Mouse (Mus musculus): ENCODE measurements around the gene Cd248. TPM values are rescaled to one million over a fixed set of nuclear protein-coding genes. Genes with fewer than 3 reads are reported as not detected.

The Cd248 gene
- polyA plus RNA-seq, 1 experiment: 2.5 TPM

DNA sequence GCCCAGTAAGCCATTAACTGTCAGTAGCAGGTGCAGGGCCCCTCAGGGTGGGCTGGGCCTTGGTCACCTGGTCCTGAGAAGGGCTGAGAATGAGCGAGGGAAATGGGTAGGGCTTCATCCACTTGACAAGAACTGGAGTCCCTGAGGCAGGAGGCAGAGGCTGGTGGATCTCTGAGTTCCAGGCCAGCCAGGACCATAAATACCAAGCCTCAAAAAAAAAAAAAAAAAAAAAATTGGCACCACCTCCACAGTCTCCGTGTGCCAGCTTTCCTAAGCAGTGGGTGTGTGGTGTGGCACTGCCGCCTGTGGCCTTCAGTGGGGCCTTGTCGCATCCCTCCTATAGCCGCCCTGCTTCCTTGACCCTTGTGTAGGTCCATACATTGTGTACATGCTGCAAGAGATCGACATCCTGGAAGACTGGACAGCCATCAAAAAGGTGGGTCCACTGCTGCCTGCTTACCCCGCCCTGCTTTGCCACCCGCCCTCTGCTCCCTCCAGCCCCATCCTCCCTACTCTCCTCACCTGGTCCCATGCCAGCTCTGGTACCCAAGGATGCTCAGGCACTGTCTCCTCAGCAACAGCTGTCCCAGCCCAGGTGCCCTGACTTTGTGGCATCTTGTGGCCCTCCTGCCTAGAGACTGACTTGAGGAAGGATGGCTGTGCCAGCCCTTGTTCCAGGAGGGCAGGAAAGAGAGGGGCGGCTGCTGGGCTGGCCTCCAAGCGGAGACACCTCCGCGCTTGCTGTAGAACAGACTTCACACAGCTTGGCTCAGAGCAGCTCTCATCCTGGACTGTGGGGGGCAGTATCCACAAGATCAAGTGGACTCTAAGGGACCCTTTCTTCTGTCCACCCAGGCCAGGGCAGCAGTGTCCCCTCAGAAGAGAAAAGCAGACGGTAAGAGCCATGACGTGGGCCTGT is 19.5 kb upstream of the Cd248 start:
- H3K4me1 ChIP-seq (ENCODE audit: control insufficient read depth, insufficient read depth, low read length): peaks cover 6% of the 10 kb centered on the region
- H3K4me3 ChIP-seq (ENCODE audit: control insufficient read depth, low read depth, low read length): no peak overlapping the region
- no peak for TF ChIP-seq CTCF (IDR thresholded peaks at IDR 0.05; ENCODE audit: control insufficient read depth, insufficient read depth, insufficient replicate concordance, low read depth, low read length)
- no peak for TF ChIP-seq POLR2A (IDR thresholded peaks at IDR 0.05; ENCODE audit: control insufficient read depth, low read depth, low read length)
- no peak overlapping the region for H3K27ac ChIP-seq (ENCODE audit: control insufficient read depth, insufficient read depth, low read depth, low read length)
- H3K27me3 ChIP-seq (ENCODE audit: control insufficient read depth, insufficient read depth, low read length): no peaks in the 10 kb centered on the region
- no peaks in the 10 kb centered on the region; the same call in 1 of the 2 replicates for H3K36me3 ChIP-seq (ENCODE audit: control insufficient read depth, insufficient read depth, low read length)

DNA sequence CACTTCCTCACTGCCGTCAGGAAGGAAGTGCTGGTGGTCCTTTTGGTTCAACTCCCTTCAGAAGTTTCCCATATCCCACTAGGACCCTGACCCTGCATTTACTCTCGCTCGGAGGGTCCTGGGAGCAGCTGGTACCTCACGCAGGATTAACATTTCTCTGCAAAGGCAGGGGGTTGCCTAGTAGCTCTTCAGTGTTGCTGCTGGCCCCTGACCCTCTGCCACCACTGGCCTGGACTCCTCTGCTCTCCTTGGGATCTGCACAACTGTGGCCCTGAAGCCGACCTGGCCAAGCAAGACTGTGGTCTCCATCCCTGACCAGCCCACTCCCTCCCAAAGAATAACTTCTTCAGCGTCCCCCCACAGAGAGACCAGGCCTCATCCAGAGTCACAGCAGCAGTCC is 18.6 kb upstream of the Cd248 start:
- Histone ChIP-seq H3K36me3 (ENCODE audit: control insufficient read depth, insufficient read depth, low read length) (no peaks in the 10 kb centered on the region; the same call in 1 of the 2 replicates), H3K27ac (ENCODE audit: control insufficient read depth, insufficient read depth, low read depth, low read length) (no peak overlapping the region), H3K27me3 (ENCODE audit: control insufficient read depth, insufficient read depth, low read length) (no peaks in the 10 kb centered on the region), H3K4me3 (ENCODE audit: control insufficient read depth, low read depth, low read length) (peak overlapping the region; percentile 0), H3K4me1 (ENCODE audit: control insufficient read depth, insufficient read depth, low read length) (peaks cover 6% of the 10 kb centered on the region)
- no peak for TF ChIP-seq POLR2A (IDR thresholded peaks at IDR 0.05; ENCODE audit: control insufficient read depth, low read depth, low read length)
- TF ChIP-seq CTCF (IDR thresholded peaks at IDR 0.05; ENCODE audit: control insufficient read depth, insufficient read depth, insufficient replicate concordance, low read depth, low read length): no peak

DNA sequence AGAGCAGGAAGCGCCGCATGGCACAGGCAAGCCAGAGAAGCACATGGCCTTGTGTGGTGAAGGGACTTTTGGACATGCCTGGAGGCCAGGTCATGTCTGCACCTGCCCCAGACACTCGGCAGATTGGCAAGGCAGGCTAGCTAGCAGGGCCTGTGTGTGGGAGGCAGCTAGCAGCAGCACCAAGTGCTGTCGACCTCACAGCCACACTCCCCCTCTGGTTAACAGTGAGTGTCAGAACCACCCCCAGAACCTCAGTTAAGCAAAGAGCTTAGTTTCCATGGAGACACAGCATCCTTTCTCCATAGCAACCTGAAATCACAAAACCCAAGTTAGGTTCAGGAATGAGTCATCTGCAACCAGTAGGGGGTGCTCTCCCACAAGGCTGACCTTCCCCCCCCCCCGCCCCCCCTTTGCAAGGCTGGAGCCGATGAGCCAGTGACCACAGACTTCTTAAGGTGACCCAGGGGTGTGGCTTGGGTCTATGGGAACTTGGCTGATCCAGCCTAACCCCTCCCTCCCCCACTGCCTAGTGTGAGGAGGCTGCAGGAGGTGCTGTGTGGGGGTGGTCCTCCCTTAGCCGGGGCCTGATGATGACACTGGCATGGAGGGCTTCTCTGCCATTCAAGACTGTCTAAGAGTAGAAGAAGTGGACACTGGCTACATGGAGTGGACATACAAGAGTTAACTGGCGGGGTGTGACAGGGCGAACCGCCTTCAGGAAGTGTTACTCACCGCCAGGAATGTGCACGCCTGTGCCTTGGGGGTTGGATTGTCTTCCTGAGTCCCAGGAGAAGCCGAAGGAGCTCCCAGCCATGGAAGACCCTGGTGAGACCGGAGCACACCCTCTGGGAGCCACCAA is 17.6 kb upstream of the Cd248 start, which contains the start of gene Rin1:
Gene Rin1, plus strand, starts transcription at position 435 of the 859 bp plus-strand sequence.
- Histone ChIP-seq H3K36me3 (ENCODE audit: control insufficient read depth, insufficient read depth, low read length) (no peaks in the 10 kb centered on the region; the same call in 1 of the 2 replicates), H3K27me3 (ENCODE audit: control insufficient read depth, insufficient read depth, low read length) (no peaks in the 10 kb centered on the region), H3K4me1 (ENCODE audit: control insufficient read depth, insufficient read depth, low read length) (peaks cover 6% of the 10 kb centered on the region), H3K4me3 (ENCODE audit: control insufficient read depth, low read depth, low read length) (peak within 1 kb of the TSS; percentile 57), H3K27ac (ENCODE audit: control insufficient read depth, insufficient read depth, low read depth, low read length) (no peak within 1 kb of the TSS)
- peak; percentile 7; the same call in 1 of the 2 replicates for TF ChIP-seq CTCF (IDR thresholded peaks at IDR 0.05; ENCODE audit: control insufficient read depth, insufficient read depth, insufficient replicate concordance, low read depth, low read length)
- peak; percentile 51; the same call in 1 of the 2 replicates for TF ChIP-seq POLR2A (IDR thresholded peaks at IDR 0.05; ENCODE audit: control insufficient read depth, low read depth, low read length)

DNA sequence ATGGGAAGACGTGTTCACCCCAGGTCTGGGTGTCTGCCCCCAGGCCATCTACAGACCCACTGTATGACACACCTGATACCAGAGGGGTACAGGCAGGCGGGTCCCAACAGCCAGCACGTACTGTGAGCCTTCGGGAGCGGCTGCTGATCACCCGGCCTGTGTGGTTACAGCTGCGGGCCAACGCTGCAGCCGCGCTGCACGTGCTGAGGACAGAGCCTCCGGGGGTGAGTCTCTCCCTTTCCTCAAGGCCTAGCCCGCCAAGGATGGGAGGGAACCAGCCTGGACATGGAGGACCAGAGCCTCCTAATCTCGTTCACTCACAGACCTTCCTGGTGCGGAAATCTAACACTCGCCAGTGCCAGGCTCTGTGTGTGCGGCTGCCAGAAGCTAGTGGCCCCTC is 16.8 kb upstream of the Cd248 start:
- Histone ChIP-seq H3K36me3 (ENCODE audit: control insufficient read depth, insufficient read depth, low read length) (no peaks in the 10 kb centered on the region; the same call in 1 of the 2 replicates), H3K4me1 (ENCODE audit: control insufficient read depth, insufficient read depth, low read length) (peaks cover 6% of the 10 kb centered on the region), H3K27me3 (ENCODE audit: control insufficient read depth, insufficient read depth, low read length) (no peaks in the 10 kb centered on the region), H3K27ac (ENCODE audit: control insufficient read depth, insufficient read depth, low read depth, low read length) (no peak overlapping the region), H3K4me3 (ENCODE audit: control insufficient read depth, low read depth, low read length) (peak overlapping the region; percentile 56)
- TF ChIP-seq CTCF (IDR thresholded peaks at IDR 0.05; ENCODE audit: control insufficient read depth, insufficient read depth, insufficient replicate concordance, low read depth, low read length): no peak
- TF ChIP-seq POLR2A (IDR thresholded peaks at IDR 0.05; ENCODE audit: control insufficient read depth, low read depth, low read length): no peak

DNA sequence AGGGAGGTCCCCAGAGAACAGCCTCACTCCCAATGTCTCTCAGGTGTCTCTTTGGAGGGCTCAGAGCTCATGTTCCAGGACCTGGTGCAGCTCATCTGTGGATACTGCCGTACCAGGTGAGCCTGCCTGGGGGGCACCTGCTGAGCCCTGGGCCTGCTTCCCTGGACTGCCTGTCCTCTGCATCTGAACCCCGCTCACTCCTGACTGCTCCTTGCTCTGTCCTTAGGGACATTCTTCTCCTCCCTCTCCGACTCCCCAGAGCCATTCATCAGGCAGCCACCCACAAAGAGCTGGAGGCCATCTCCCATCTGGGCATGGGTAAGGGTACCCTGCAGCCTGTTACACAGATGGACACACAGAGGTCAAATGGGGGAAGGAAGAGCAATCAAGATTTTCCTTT is 16.4 kb upstream of the Cd248 start:
- H3K27ac ChIP-seq (ENCODE audit: control insufficient read depth, insufficient read depth, low read depth, low read length): no peak overlapping the region

DNA sequence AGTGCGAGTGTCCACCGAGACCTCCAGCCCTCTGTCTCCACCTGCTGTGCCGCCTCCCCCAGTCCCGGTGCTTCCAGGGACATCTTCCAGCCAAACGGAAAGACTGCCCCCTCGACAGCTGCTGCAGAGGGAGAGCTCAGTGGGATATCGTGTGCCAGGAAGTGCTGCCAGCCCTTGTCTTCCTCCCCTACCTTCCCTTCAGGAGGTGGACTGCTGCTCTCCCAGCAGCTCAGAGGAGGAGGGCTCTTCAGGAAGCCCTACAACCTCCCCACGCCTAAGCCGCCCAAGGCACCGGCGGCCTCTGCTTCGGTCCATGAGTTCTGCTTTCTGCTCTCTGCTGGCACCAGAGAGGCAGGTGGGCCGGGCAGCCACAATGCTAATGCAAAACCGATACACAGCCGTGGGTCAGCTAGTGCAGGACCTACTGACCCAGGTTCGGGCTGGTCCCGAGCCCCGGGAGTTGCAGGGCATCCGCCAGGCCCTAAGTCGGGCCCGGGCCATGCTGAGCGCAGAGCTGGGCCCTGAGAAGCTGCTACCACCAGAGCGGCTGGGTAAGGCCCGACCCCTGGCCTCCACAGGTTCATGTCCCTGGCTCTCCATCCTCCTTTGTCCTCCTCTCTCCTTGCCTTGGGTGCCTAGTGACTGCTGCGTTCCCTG is 15.6 kb upstream of the Cd248 start:
- Histone ChIP-seq H3K27me3 (ENCODE audit: control insufficient read depth, insufficient read depth, low read length) (no peaks in the 10 kb centered on the region), H3K27ac (ENCODE audit: control insufficient read depth, insufficient read depth, low read depth, low read length) (no peak overlapping the region), H3K4me1 (ENCODE audit: control insufficient read depth, insufficient read depth, low read length) (peaks cover 6% of the 10 kb centered on the region), H3K36me3 (ENCODE audit: control insufficient read depth, insufficient read depth, low read length) (no peaks in the 10 kb centered on the region), H3K4me3 (ENCODE audit: control insufficient read depth, low read depth, low read length) (peak overlapping the region; percentile 54)
- TF ChIP-seq CTCF (IDR thresholded peaks at IDR 0.05; ENCODE audit: control insufficient read depth, insufficient read depth, insufficient replicate concordance, low read depth, low read length) (no peak), POLR2A (IDR thresholded peaks at IDR 0.05; ENCODE audit: control insufficient read depth, low read depth, low read length) (no peak)

More for the DNA sequence above, 16.4 kb upstream of the Cd248 start:
- H3K4me1 ChIP-seq (ENCODE audit: control insufficient read depth, insufficient read depth, low read length): peaks cover 6% of the 10 kb centered on the region
- H3K4me3 ChIP-seq (ENCODE audit: control insufficient read depth, low read depth, low read length): peak overlapping the region; percentile 56
- no peaks in the 10 kb centered on the region for H3K27me3 ChIP-seq (ENCODE audit: control insufficient read depth, insufficient read depth, low read length)
- no peak for TF ChIP-seq POLR2A (IDR thresholded peaks at IDR 0.05; ENCODE audit: control insufficient read depth, low read depth, low read length)
- H3K36me3 ChIP-seq (ENCODE audit: control insufficient read depth, insufficient read depth, low read length): no peaks in the 10 kb centered on the region; the same call in 1 of the 2 replicates

Measured in testis, adult 2 months (tissue).